Mouse (Mus musculus): ENCODE data around the gene A3galt2. TPM values are rescaled to one million over a fixed set of nuclear protein-coding genes. Genes with fewer than 3 reads are reported as not detected.

The A3galt2 gene
- polyA plus RNA-seq, 1 experiment from 2014 or later = 0.10 TPM

GRCm38 (mm10) chr4:128795596-128795995 lies 40.4 kb downstream of the A3galt2 start:
- Histone ChIP-seq H3K27me3 (ENCODE audit: low read depth, poor library complexity, severe bottlenecking) (no peaks in the 10 kb centered on the region), H3K27ac (replicated peaks) (peak overlapping the region; percentile 76), H3K9me3 (replicated peaks) (no peaks in the 10 kb centered on the region), H3K4me3 (peak overlapping the region; percentile 17; the same call in 1 of the 2 replicates), H3K4me1 (peaks cover 67% of the 10 kb centered on the region), H3K36me3 (peaks cover 52% of the 10 kb centered on the region)
- WGBS = 3% methylated on average over 9 of the region's 9 CpGs
- DNase-seq (ENCODE audit: low spot score) = peak; percentile 70

GRCm38 (mm10) chr4:128796788-128797187 lies 41.6 kb downstream of the A3galt2 start:
- H3K27ac ChIP-seq (replicated peaks) = peak overlapping the region; percentile 76; the same call in 1 of the 2 replicates
- DNase-seq (ENCODE audit: low spot score) = no peak
- H3K27me3 ChIP-seq (ENCODE audit: low read depth, poor library complexity, severe bottlenecking) = no peaks in the 10 kb centered on the region
- peaks cover 48% of the 10 kb centered on the region for H3K36me3 ChIP-seq
- no peaks in the 10 kb centered on the region for H3K9me3 ChIP-seq (replicated peaks)
- no peak overlapping the region for H3K4me3 ChIP-seq
- WGBS = 67% methylated on average over 8 of the region's 8 CpGs
- peaks cover 66% of the 10 kb centered on the region for H3K4me1 ChIP-seq

- no peak overlapping the region; the same call in 1 of the 2 replicates for H3K27ac ChIP-seq (replicated peaks)
- no peaks in the 10 kb centered on the region for H3K27me3 ChIP-seq (ENCODE audit: low read depth, poor library complexity, severe bottlenecking)
- H3K36me3 ChIP-seq = peaks cover 22% of the 10 kb centered on the region
- DNase-seq (ENCODE audit: low spot score) = no peak
- no peaks in the 10 kb centered on the region for H3K9me3 ChIP-seq (replicated peaks)
- no peak overlapping the region for H3K4me3 ChIP-seq
- H3K4me1 ChIP-seq = peaks cover 84% of the 10 kb centered on the region
- WGBS = 73% methylated on average over 9 of the region's 9 CpGs
Observed at GRCm38 (mm10) chr4:128801675-128802465, 46.7 kb downstream of the A3galt2 start.

DNA sequence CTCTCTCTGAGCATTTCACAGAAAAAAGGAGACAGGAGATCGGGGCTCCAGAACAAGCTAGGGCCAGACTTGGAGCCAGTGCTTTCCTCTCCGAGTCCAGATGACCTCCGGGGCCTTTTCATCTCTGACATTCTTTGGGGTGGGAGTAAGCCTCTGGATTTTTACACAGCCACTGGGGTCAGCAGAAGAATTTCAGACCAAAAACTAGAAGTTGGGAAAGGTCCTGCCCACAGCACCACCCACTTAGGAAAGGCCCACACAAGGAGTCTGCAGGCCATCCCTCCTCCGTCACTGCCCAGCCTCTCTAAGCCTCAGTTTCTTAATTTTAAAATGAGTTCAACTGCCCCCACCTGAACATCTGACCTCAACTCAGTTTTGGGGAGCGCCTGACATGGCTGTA lies 48.4 kb downstream of the A3galt2 start:
- no peak for DNase-seq (ENCODE audit: low spot score)
- no peaks in the 10 kb centered on the region for H3K27me3 ChIP-seq (ENCODE audit: low read depth, poor library complexity, severe bottlenecking)
- peak overlapping the region; percentile 85 for H3K4me3 ChIP-seq
- H3K4me1 ChIP-seq = peaks cover 77% of the 10 kb centered on the region
- 52% methylated on average over 5 of the region's 5 CpGs for WGBS
- peak overlapping the region; percentile 99 for H3K27ac ChIP-seq (replicated peaks)
- no peaks in the 10 kb centered on the region for H3K9me3 ChIP-seq (replicated peaks)
- peaks cover 22% of the 10 kb centered on the region for H3K36me3 ChIP-seq

- peaks cover 66% of the 10 kb centered on the region for H3K4me1 ChIP-seq
- H3K4me3 ChIP-seq = peak overlapping the region; percentile 85
- no peaks in the 10 kb centered on the region for H3K9me3 ChIP-seq (replicated peaks)
- 7% methylated on average over 6 of the region's 6 CpGs for WGBS
- H3K27ac ChIP-seq (replicated peaks) = peak overlapping the region; percentile 99
- H3K27me3 ChIP-seq (ENCODE audit: low read depth, poor library complexity, severe bottlenecking) = no peaks in the 10 kb centered on the region
- peaks cover 22% of the 10 kb centered on the region for H3K36me3 ChIP-seq
- DNase-seq (ENCODE audit: low spot score) = peak; percentile 48
Observed at GRCm38 (mm10) chr4:128804426-128805149, 49.4 kb downstream of the A3galt2 start.

GRCm38 (mm10) chr4:128805150-128806042 lies 50.2 kb downstream of the A3galt2 start:
- Histone ChIP-seq H3K9me3 (replicated peaks) (no peaks in the 10 kb centered on the region), H3K4me1 (peaks cover 59% of the 10 kb centered on the region), H3K27me3 (ENCODE audit: low read depth, poor library complexity, severe bottlenecking) (no peaks in the 10 kb centered on the region), H3K36me3 (peaks cover 13% of the 10 kb centered on the region), H3K4me3 (peak overlapping the region; percentile 85), H3K27ac (replicated peaks) (peak overlapping the region; percentile 99)
- 4% methylated on average over 69 of the region's 74 CpGs for WGBS
- DNase-seq (ENCODE audit: low spot score) = peak; percentile 64

GRCm38 (mm10) chr4:128806043-128806826 lies 51.1 kb downstream of the A3galt2 start, which contains the start of gene Zfp362:
Zfp362 (minus strand) TSS chr4:128806045.
- WGBS = 6% methylated on average over 99 of the region's 111 CpGs
- DNase-seq (ENCODE audit: low spot score) = peak; percentile 81
- Histone ChIP-seq H3K36me3 (peaks cover 5% of the 10 kb centered on the region; the same call in 1 of the 2 replicates), H3K4me1 (peaks cover 62% of the 10 kb centered on the region), H3K27ac (replicated peaks) (peak within 1 kb of the TSS; percentile 99), H3K4me3 (peak within 1 kb of the TSS; percentile 85), H3K27me3 (ENCODE audit: low read depth, poor library complexity, severe bottlenecking) (no peaks in the 10 kb centered on the region), H3K9me3 (replicated peaks) (no peaks in the 10 kb centered on the region)

- Histone ChIP-seq H3K9me3 (replicated peaks) (no peaks in the 10 kb centered on the region), H3K27ac (replicated peaks) (peak overlapping the region; percentile 99), H3K36me3 (peaks cover 4% of the 10 kb centered on the region; the same call in 1 of the 2 replicates), H3K27me3 (ENCODE audit: low read depth, poor library complexity, severe bottlenecking) (no peaks in the 10 kb centered on the region), H3K4me1 (peaks cover 60% of the 10 kb centered on the region), H3K4me3 (peak overlapping the region; percentile 85)
- no peak for DNase-seq (ENCODE audit: low spot score)
- WGBS = under 1% methylated on average over 15 of the region's 15 CpGs
Observed at GRCm38 (mm10) chr4:128806827-128807179, 51.6 kb downstream of the A3galt2 start.

GRCm38 (mm10) chr4:128811382-128812056 lies 56.4 kb downstream of the A3galt2 start:
- 16% methylated on average over 16 of the region's 16 CpGs for WGBS
- peak overlapping the region; percentile 82 for H3K27ac ChIP-seq (replicated peaks)
- peak overlapping the region; percentile 60 for H3K4me3 ChIP-seq
- no peaks in the 10 kb centered on the region for H3K27me3 ChIP-seq (ENCODE audit: low read depth, poor library complexity, severe bottlenecking)
- H3K4me1 ChIP-seq = peaks cover 35% of the 10 kb centered on the region
- H3K9me3 ChIP-seq (replicated peaks) = no peaks in the 10 kb centered on the region
- no peaks in the 10 kb centered on the region for H3K36me3 ChIP-seq
- DNase-seq (ENCODE audit: low spot score) = peak; percentile 77

DNA sequence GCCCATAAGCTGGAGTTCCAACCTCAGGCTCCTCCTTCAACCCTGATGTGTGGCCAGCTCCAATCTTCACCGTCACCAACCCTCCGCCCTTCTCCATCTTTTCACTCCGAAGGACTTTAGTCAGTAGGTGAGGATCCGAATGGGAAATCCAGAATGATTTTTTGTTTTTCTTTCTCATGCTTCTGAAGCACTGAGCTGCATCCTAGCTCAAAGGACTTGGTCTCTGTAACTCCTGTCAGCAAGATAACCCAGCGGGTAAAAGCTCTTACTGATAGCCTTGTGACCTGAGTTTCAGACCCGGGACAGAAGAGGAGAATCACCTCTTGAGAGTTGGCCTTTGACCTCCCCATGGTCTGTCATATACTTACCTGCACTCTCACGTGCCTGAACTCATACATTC lies 61.8 kb downstream of the A3galt2 start:
- Histone ChIP-seq H3K27ac (replicated peaks) (no peak overlapping the region), H3K4me3 (no peak overlapping the region), H3K36me3 (no peaks in the 10 kb centered on the region), H3K9me3 (replicated peaks) (no peaks in the 10 kb centered on the region), H3K27me3 (ENCODE audit: low read depth, poor library complexity, severe bottlenecking) (no peaks in the 10 kb centered on the region), H3K4me1 (peaks cover 12% of the 10 kb centered on the region)
- DNase-seq (ENCODE audit: low spot score) = no peak
- WGBS = 61% methylated on average over 7 of the region's 7 CpGs
